Mouse (Mus musculus) hindbrain, postnatal 0 days (tissue): ENCODE measurements at regions not wholly inside any gene's neighbourhood (a gene's known extent, or its start where the extent isn't known, plus 50 kb on each side); places are given as distances from the start of the nearest gene placed in this dataset.

Experiments used
- ATAC-seq: fragments of 200-750 bp; cut with Nextera tagmentation; 2 replicates; pipeline ENCODE4 v1.8.0; 2017; ENCODE audit warnings: mild to moderate bottlenecking, moderate TSS enrichment, moderate library complexity
- DNase-seq: peaks from one replicate; pipeline ENCODE4 v3.0.0-alpha.2; 2015; ENCODE audit warnings: low spot score
- H3K27ac ChIP-seq: fragments of 300-500 bp; sonication (generic); 2 replicates; pipeline ENCODE4 v1.5.1; 2014; ENCODE audit warnings: mild to moderate bottlenecking
- H3K27me3 ChIP-seq: fragments of 300-500 bp; sonication (generic); 2 replicates; pipeline ENCODE4 v1.6.1; 2014; ENCODE audit warnings: low read length, mixed read lengths; ENCODE audit not compliant: insufficient read depth
- H3K36me3 ChIP-seq: fragments of 300-500 bp; sonication (generic); 2 replicates; pipeline ENCODE4 v1.6.1; 2014; ENCODE audit warnings: low read length, mixed read lengths; ENCODE audit not compliant: insufficient read depth
- H3K4me1 ChIP-seq: fragments of 300-500 bp; sonication (generic); 2 replicates; pipeline ENCODE4 v1.6.1; 2014; ENCODE audit warnings: antibody characterized with exemption, low read length, mixed read lengths; ENCODE audit not compliant: insufficient read depth
- H3K4me2 ChIP-seq: fragments of 300-500 bp; sonication (generic); 2 replicates; pipeline ENCODE4 v1.6.1; 2014; ENCODE audit warnings: low read depth, mild to moderate bottlenecking, low read length, moderate library complexity, mixed read lengths
- H3K4me3 ChIP-seq: fragments of 300-500 bp; sonication (generic); 2 replicates; pipeline ENCODE4 v1.5.1; 2014; ENCODE audit warnings: low read length
- H3K9ac ChIP-seq: fragments of 300-500 bp; sonication (generic); replicated peaks from 2 replicates; pipeline ENCODE4 v1.6.1; 2014; ENCODE audit warnings: mild to moderate bottlenecking, low read length, moderate library complexity, mixed read lengths
- H3K9me3 ChIP-seq: fragments of 300-500 bp; sonication (generic); 2 replicates; pipeline ENCODE4 v1.6.1; 2016; ENCODE audit warnings: low read length, mixed read lengths
- CTCF ChIP-seq: IDR thresholded peaks from 2 replicates; pipeline ENCODE4 v1.5.1; 2016; ENCODE audit warnings: antibody characterized with exemption, control low read depth, low read depth
- WGBS: fragments of 180-500 bp; shearing (Covaris S2); extraction: QIAGEN DNeasy Blood & Tissue Kit; methylation state at CpG from one replicate; pipeline ENCODE4 v1.1.7; 2014; 5-methylcytosine and 5-hydroxymethylcytosine counted together

DNA sequence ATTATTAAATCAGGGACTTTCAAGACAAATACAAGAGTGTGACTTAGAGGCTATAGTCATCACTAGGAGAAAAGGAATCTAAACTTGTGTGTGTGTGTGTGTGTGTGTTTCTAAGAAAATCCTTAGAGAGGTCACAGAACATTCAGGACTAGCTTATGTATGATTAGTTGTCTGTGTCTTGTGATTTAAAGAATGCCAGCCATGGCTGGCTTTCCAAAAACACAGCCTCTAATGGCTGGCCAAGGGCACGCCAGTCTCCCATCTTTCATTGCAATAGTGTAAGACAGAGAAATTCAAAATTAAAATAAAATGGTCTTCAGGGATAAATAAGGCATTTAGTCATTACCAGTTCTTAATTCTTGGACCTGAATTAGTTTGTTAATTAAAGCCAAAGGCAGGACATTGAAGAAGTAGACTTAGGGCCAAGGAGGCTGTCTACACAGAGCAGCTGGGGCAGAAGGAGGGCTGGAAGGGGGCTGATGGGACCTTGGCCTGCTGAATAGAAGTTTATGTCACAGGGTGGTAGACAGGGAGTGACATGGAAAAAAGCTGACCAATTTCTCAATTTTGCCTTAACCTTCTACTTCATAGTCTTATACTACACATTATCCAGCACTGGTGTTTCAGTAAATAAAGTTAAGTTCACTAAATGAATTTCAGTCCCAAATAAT lies 363.0 kb downstream of the Pbx1 start:
- Histone ChIP-seq H3K9ac (no peak overlapping the region), H3K9me3 (no peaks in the 10 kb centered on the region), H3K27me3 (no peaks in the 10 kb centered on the region), H3K27ac (no peak overlapping the region), H3K36me3 (no peaks in the 10 kb centered on the region), H3K4me2 (no peak overlapping the region), H3K4me3 (no peak overlapping the region), H3K4me1 (peaks cover 6% of the 10 kb centered on the region; the same call in 1 of the 2 replicates)
- no peak for DNase-seq
- no peak for ATAC-seq
- 86% methylated on average over 1 of the region's 1 CpGs for WGBS
- TF ChIP-seq CTCF = no peak
